Mouse (Mus musculus) liver, embryonic 11.5 days (tissue): ENCODE data around the gene Zbtb42. TPM values are rescaled to one million over a fixed set of nuclear protein-coding genes. Genes with fewer than 3 reads are reported as not detected.

Experiments
- ATAC-seq: fragments of 200-750 bp; cut with Nextera tagmentation; replicated peaks from 2 replicates; pipeline ENCODE4 v1.8.0; 2017; ENCODE audit warnings: moderate number of reproducible peaks, mild to moderate bottlenecking, moderate TSS enrichment, moderate library complexity; ENCODE audit not compliant: low FRiP score
- DNase-seq: peaks from one replicate; pipeline ENCODE4 v3.0.0-alpha.2; 2017; ENCODE audit warnings: low spot score
- H3K27ac ChIP-seq: fragments of 300-500 bp; sonication (generic); 2 replicates; pipeline ENCODE4 v1.5.1; 2014; ENCODE audit warnings: mild to moderate bottlenecking, low read depth, low read length, control low read depth
- H3K27me3 ChIP-seq: fragments of 300-500 bp; sonication (generic); replicated peaks from 2 replicates; pipeline ENCODE4 v1.6.1; 2014; ENCODE audit warnings: low read length, mixed read lengths; ENCODE audit not compliant: control insufficient read depth, insufficient read depth
- H3K36me3 ChIP-seq: fragments of 300-500 bp; sonication (generic); 2 replicates; pipeline ENCODE4 v1.6.1; 2014; ENCODE audit warnings: mild to moderate bottlenecking, low read length, moderate library complexity, mixed read lengths; ENCODE audit not compliant: control insufficient read depth, insufficient read depth
- H3K4me1 ChIP-seq: fragments of 300-500 bp; sonication (generic); replicated peaks from 2 replicates; pipeline ENCODE4 v1.6.1; 2014; ENCODE audit warnings: low read length, mixed read lengths; ENCODE audit not compliant: control insufficient read depth, insufficient read depth
- H3K4me2 ChIP-seq: fragments of 300-500 bp; sonication (generic); 2 replicates; pipeline ENCODE4 v1.6.1; 2014; ENCODE audit warnings: mild to moderate bottlenecking, control low read depth, moderate library complexity
- H3K4me3 ChIP-seq: fragments of 300-500 bp; sonication (generic); 2 replicates; pipeline ENCODE4 v1.5.1; 2014; ENCODE audit warnings: low read depth, low read length, control low read depth
- H3K9ac ChIP-seq: fragments of 300-500 bp; sonication (generic); 2 replicates; pipeline ENCODE4 v1.6.1; 2014; ENCODE audit warnings: low read depth, low read length, control low read depth
- H3K9me3 ChIP-seq: fragments of 300-500 bp; sonication (generic); 2 replicates; pipeline ENCODE4 v1.6.1; 2016; ENCODE audit warnings: low read length, inconsistent platforms, mixed read lengths; ENCODE audit not compliant: control insufficient read depth
- WGBS: fragments of 180-500 bp; shearing (Covaris S2); extraction: QIAGEN DNeasy Blood & Tissue Kit; methylation state at CpG from one replicate; pipeline ENCODE4 v1.1.7; 2014; 5-methylcytosine and 5-hydroxymethylcytosine counted together
- polyA plus RNA-seq: library from polyadenylated mRNA; unstranded; fragments of >200 nt; fragmentation: Nextera tagmentation; extraction: Ambion mirVana; gene quantifications from 2 replicates; pipeline ENCODE4 v1.2.1, GENCODE M21; 2014

Gene Zbtb42
- polyA plus RNA-seq, 1 experiment from 2014 or later = 1.7 TPM

DNA sequence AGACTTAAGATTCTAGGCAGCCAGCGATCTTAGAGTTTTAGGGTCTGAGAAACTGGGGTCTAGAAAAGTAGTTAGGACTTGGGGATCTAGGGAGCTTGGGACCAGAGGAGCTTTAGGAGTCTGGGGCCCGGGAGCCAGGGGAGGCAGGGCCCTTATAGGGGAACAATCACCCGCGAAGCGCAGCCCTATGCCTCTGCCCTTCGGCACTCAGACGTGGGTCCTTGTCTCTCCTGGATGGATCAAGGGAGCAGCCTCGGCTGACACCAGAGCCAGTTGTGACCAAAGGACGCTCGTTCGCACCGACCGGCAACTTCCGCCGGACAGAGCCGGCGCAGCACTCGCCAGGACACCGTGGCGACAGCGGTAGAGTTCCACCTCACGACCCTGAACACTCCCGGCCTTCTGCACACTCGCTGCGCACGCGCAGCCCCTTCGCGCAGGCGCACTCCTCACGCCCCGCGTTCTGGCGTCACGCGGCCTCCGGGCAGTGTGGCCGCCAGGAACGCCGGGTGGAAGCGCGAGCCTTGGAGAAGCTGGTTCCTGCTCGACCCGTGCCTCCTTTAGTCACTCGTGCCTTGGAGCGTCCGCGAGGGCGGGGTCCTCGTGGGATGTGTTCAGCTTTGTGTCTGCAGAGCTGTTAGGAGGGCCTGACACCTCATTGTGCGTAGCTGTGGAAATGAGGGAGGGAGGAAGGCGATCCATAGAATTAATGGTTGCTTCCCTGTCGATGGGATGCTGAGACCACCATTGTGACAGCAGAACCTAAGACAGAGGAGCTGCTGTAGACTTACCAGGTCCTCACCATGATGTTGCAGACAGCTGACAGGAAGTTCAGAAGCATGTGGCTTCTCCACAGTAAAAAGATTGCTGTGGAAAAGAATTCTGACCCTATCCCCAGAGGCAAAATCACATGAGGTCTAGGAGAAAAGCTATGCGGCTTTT is 14.8 kb downstream of the Zbtb42 start:
- Histone ChIP-seq H3K4me1 (peaks cover 11% of the 10 kb centered on the region), H3K27me3 (peaks cover 5% of the 10 kb centered on the region), H3K9me3 (no peaks in the 10 kb centered on the region), H3K9ac (peak overlapping the region; percentile 83), H3K36me3 (no peaks in the 10 kb centered on the region), H3K4me3 (peak overlapping the region; percentile 66), H3K4me2 (peak overlapping the region; percentile 94), H3K27ac (peak overlapping the region; percentile 46; the same call in 1 of the 2 replicates)
- WGBS = 3% methylated on average over 54 of the region's 54 CpGs
- peak; percentile 95 for ATAC-seq
- peak; percentile 90 for DNase-seq

DNA sequence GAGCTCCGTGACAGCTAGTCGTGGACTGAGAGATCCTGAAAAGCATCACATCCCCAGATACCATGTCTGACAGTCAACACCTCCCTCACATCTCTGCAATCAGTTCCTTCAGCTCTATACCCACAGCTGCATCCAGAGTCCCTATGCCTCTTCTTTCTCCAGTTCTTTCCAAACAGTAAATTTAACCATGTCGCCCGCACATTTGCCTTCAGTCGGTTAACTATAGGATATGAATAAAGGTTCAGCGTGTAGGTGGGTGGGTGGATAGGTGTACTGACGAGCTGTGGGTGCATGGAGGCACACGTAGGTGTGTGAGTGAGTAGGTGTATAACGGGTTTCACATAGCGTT is 15.5 kb downstream of the Zbtb42 start:
- Histone ChIP-seq H3K9me3 (no peaks in the 10 kb centered on the region), H3K36me3 (no peaks in the 10 kb centered on the region), H3K4me2 (peak overlapping the region; percentile 94), H3K27ac (no peak overlapping the region), H3K4me1 (peaks cover 11% of the 10 kb centered on the region), H3K9ac (peak overlapping the region; percentile 83), H3K4me3 (peak overlapping the region; percentile 66), H3K27me3 (peaks cover 5% of the 10 kb centered on the region)
- ATAC-seq (no peak), DNase-seq (no peak)
- WGBS = 80% methylated on average over 10 of the region's 10 CpGs

- H3K9ac ChIP-seq = no peak overlapping the region
- H3K4me1 ChIP-seq = peaks cover 11% of the 10 kb centered on the region
- no peak overlapping the region for H3K27ac ChIP-seq
- DNase-seq (no peak), ATAC-seq (no peak)
- no peaks in the 10 kb centered on the region for H3K9me3 ChIP-seq
- peaks cover 21% of the 10 kb centered on the region for H3K27me3 ChIP-seq
- no peak overlapping the region for H3K4me2 ChIP-seq
- no peaks in the 10 kb centered on the region for H3K36me3 ChIP-seq
- WGBS = 71% methylated on average over 3 of the region's 3 CpGs
- no peak overlapping the region for H3K4me3 ChIP-seq
Measured at GRCm38 (mm10) chr12:112696806-112697425, 18.3 kb downstream of the Zbtb42 start.

DNA sequence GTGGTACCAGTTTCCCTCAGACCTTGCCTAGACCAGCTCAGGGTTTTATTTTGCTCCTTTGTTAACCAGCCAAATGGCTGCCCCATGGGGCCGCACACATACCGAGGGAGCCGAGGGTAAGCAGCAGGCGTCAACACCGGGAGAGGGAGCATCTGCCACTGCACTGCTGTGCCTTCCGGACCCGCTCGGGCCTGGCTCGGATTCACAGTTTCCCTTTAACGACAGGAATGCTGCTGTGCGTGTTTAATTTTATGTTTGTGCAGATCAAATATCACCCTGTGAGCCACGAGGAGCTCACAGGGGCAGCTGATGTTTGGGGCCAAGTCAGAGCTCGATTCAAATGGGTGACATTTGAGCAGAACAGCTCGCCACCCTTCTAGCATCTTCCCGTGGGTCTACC is 21.9 kb downstream of the Zbtb42 start:
- 21% methylated on average over 15 of the region's 15 CpGs for WGBS
- ATAC-seq = no peak
- Histone ChIP-seq H3K4me3 (no peak overlapping the region), H3K9ac (no peak overlapping the region), H3K4me1 (no peaks in the 10 kb centered on the region), H3K27ac (no peak overlapping the region), H3K27me3 (peaks cover 25% of the 10 kb centered on the region), H3K4me2 (peak overlapping the region; percentile 12; the same call in 1 of the 2 replicates), H3K36me3 (no peaks in the 10 kb centered on the region), H3K9me3 (no peaks in the 10 kb centered on the region)
- no peak for DNase-seq

DNA sequence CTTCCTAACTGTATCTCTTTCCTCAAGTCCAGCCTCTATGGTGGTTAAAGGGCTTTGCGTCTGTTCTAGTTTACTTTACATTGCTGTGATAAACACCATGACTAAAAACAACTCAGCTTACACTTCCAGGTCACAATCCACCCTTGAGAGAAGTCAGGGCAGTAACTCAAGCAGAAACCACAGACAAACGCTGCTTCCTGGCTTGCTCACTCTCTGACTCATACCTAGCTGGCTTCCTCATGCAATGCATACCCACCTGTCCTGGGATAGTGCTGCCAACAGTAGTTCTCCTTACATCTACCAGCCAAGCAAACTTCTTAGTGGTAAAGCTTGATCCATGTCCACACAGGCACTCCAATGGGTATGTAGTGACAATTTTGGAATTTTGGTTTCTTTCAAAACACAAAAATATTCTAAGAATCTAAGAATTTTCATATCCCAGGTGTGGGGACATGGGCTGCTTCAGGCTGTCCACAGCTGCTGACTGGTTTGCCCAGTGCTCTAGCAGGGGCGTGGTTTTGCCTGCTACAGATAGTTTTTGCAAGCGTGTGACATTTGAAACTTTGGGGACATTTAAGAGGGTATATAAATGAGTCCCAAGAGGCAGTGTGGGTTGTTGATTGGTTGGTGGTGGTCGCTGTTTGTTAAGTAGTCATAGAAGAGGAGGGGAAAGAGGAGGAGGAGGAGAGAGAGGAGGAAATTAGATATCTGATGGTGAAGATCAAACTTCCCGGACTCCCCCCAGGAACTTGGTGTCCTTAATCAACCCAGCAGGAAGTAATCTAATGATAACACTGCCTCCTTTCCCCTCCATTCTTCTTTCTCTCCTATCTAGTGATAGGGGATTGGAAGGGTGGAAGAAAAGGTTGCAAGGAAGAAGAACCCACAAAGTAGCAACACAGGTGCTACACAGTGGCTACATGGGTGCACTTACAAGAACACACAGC is 24.0 kb downstream of the Zbtb42 start:
- Histone ChIP-seq H3K4me3 (no peak overlapping the region), H3K9ac (no peak overlapping the region), H3K9me3 (no peaks in the 10 kb centered on the region), H3K4me1 (no peaks in the 10 kb centered on the region; the same call in 1 of the 2 replicates), H3K27me3 (peaks cover 35% of the 10 kb centered on the region), H3K27ac (no peak overlapping the region), H3K36me3 (no peaks in the 10 kb centered on the region), H3K4me2 (no peak overlapping the region)
- DNase-seq = no peak
- ATAC-seq = no peak
- WGBS = 44% methylated on average over 6 of the region's 6 CpGs

DNA sequence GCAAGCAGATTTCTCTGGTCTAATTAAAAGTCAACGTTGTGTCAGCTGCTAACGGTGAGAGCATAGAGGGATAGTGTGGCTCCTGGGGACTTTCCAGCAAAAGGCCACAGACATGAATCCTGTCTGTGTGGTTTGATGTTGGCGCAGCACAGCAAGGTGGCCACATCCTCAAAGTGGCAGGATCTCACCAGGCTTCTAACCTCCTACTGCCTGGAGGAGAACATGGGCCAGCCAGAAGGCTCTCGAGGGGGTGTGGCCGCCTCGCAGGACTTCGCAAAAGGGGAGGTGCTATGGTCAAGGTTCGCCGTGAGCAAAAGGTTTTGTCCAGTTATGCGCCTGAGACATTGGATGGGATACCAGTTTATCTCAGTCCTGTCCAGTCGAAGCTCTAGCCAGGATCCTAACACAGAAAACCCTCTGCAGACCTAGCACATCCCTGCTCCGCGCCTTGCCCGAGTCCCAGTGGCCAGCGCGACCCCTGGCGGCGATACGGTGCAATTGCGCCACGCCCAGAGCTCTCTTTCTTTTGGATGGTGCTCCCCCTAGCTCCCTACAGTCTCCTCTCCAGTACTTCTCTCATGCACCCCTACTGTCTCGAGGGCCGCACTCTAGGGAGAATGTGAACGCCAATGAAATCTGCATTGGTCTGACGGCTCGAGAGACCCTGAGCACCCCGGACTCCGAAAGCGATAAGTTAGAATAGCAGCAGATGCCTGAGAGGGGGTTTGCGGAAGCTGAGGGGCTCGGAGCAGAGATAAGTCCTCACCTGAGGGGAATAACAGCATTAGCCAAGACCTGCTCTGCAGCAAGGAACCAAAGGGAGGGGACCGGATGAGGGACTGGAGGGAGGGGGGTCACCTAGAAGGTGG is 28.3 kb downstream of the Zbtb42 start:
- H3K4me1 ChIP-seq = no peaks in the 10 kb centered on the region; the same call in 1 of the 2 replicates
- ATAC-seq (peak; percentile 75), DNase-seq (peak; percentile 87)
- H3K9ac ChIP-seq = no peak overlapping the region
- 0 out of 2 replicates have a peak overlapping the region, but pooled peaks have one; percentile 2 for H3K4me3 ChIP-seq
- no peaks in the 10 kb centered on the region for H3K9me3 ChIP-seq
- H3K27me3 ChIP-seq = peaks cover 19% of the 10 kb centered on the region
- WGBS = 13% methylated on average over 32 of the region's 32 CpGs
- peak overlapping the region; percentile 55 for H3K4me2 ChIP-seq
- no peaks in the 10 kb centered on the region for H3K36me3 ChIP-seq
- no peak overlapping the region for H3K27ac ChIP-seq

- Histone ChIP-seq H3K4me2 (no peak overlapping the region), H3K27ac (no peak overlapping the region), H3K9ac (no peak overlapping the region), H3K4me1 (no peaks in the 10 kb centered on the region; the same call in 1 of the 2 replicates), H3K4me3 (no peak overlapping the region), H3K9me3 (no peaks in the 10 kb centered on the region), H3K36me3 (no peaks in the 10 kb centered on the region), H3K27me3 (peaks cover 15% of the 10 kb centered on the region)
- DNase-seq (no peak), ATAC-seq (0 out of 2 replicates have a peak, but pooled peaks have one; percentile 24)
- 14% methylated on average over 8 of the region's 8 CpGs for WGBS
Measured at GRCm38 (mm10) chr12:112707573-112707869, 28.9 kb downstream of the Zbtb42 start.
